Mouse (Mus musculus) CH12.LX (cell line): ENCODE results near the gene Mrps16.
A peak's percentile ranks its signal among the peaks of the same experiment; 100 is the strongest.

Experiments used
- CTCF ChIP-seq, 2 experiments: IDR thresholded peaks in 1 of 2; conservative IDR thresholded peaks in 1 of 2; 2 replicates each; pipeline ENCODE4 v1.5.1; 2011 to 2012; ENCODE audit warnings: low read depth in 2 of 2, low read length in 2 of 2, improper control_type of control experiment in 1 of 2, inconsistent platforms in 1 of 2, mild to moderate bottlenecking in 1 of 2, moderate library complexity in 1 of 2
- E2F4 ChIP-seq: IDR thresholded peaks from 2 replicates; pipeline ENCODE4 v1.6.1; 2011; ENCODE audit warnings: low read depth, low read length, improper control_type of control experiment; ENCODE audit not compliant: insufficient replicate concordance
- ELF1 ChIP-seq: IDR thresholded peaks from 2 replicates; pipeline ENCODE4 v1.6.1; 2014; ENCODE audit warnings: low read depth, mild to moderate bottlenecking, inconsistent platforms, low read length, improper control_type of control experiment
- MAZ ChIP-seq: IDR thresholded peaks from 2 replicates; pipeline ENCODE4 v1.6.1; 2012; ENCODE audit warnings: low read depth, mild to moderate bottlenecking, inconsistent platforms, low read length, improper control_type of control experiment, moderate library complexity
- POLR2A ChIP-seq: IDR thresholded peaks from 2 replicates; pipeline ENCODE4 v1.6.1; 2011; ENCODE audit warnings: low read depth, mild to moderate bottlenecking, improper control_type of control experiment, low read length
- RAD21 ChIP-seq: IDR thresholded peaks from 2 replicates; pipeline ENCODE4 v1.6.1; 2011; ENCODE audit warnings: low read depth, mild to moderate bottlenecking, low read length, improper control_type of control experiment, moderate library complexity
- USF1 ChIP-seq: IDR thresholded peaks from 2 replicates; pipeline ENCODE4 v1.6.1; 2014; ENCODE audit warnings: low read depth, mild to moderate bottlenecking, inconsistent platforms, low read length, improper control_type of control experiment
- ZC3H11A ChIP-seq: IDR thresholded peaks from 2 replicates; pipeline ENCODE4 v1.6.1; 2012; ENCODE audit warnings: low read depth, mild to moderate bottlenecking, inconsistent platforms, low read length, improper control_type of control experiment

- TF ChIP-seq ZC3H11A (no peak), CTCF (conservative IDR thresholded peaks at IDR 0.05 in 1 of 2, IDR thresholded peaks at IDR 0.05 in 1 of 2; ENCODE audit: low read depth in 2 of 2, low read length in 2 of 2) (no peak), POLR2A (peak; percentile 41; the same call in 1 of the 2 replicates), USF1 (no peak), MAZ (no peak), RAD21 (no peak), ELF1 (0 out of 2 replicates have a peak, but pooled peaks have one; percentile 2), E2F4 (no peak)
Measured at GRCm38 (mm10) chr14:20379753-20380430, 13.5 kb downstream of the Mrps16 start.
